Mouse (Mus musculus): ENCODE measurements around the gene T.

DNA sequence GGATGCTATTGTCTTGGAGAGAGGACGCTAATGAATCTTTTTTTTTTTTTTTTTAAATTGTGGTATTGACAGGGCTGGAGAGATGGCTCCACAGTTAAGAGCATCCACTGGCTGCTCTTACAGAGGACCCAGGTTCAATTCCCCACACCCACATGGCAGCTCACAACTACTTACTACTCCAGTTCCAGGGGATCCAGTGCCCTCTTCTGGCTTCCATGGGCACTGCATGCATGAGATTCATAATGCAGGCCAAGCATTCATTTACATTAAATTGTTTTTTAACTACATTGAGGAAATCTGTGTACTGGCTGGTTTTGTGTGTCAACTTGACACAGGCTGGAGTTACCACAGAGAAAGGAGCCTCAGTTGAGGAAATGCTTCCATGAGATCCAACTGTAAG is 13.5 kb upstream of the T start:
- TF ChIP-seq POLR2A (IDR thresholded peaks at IDR 0.05; ENCODE audit: low read depth, low read length) = no peak
- no peak for TF ChIP-seq CTCF (IDR thresholded peaks at IDR 0.05; ENCODE audit: extremely low read depth, insufficient read depth, insufficient read length, insufficient replicate concordance)

Data from spleen, adult 2 months (tissue).